Comparison of ENCODE assay signal across 8 mouse cellular contexts in genomic region chr1:21959648-21960285, GRCm38 (mm10). TPM values are rescaled to one million over a fixed set of nuclear protein-coding genes. Genes with fewer than 3 reads are reported as not detected.
DNase-seq lines count a peak whose midpoint lies in the region; ATAC-seq and TF ChIP-seq lines count a peak whose summit lies in the region.

No protein-coding gene starts in this region.

- no peaks in the 10 kb centered on the region for H3K79me2 ChIP-seq in heart, adult 2 months (replicated peaks; ENCODE audit: control insufficient read depth, insufficient read depth, low read length)

- peaks cover 33% of the 10 kb centered on the region for H3K4me1 ChIP-seq in heart, embryonic 15.5 days (replicated peaks)
- no peaks in the 10 kb centered on the region for H3K4me1 ChIP-seq in heart, adult 2 months (ENCODE audit: control insufficient read depth, insufficient read depth, low read length)
- peaks cover 9% of the 10 kb centered on the region; the same call in 1 of the 2 replicates for H3K4me1 ChIP-seq in forebrain, embryonic 14.5 days (ENCODE audit: control insufficient read depth, insufficient read depth, low read length)
- H3K4me1 ChIP-seq in liver, postnatal 0 days (ENCODE audit: insufficient read depth) = peaks cover 8% of the 10 kb centered on the region

- 7% methylated on average over 8 of the region's 8 CpGs for WGBS in heart, embryonic 15.5 days
- 14% methylated on average over 8 of the region's 8 CpGs for WGBS in heart, adult 2 months
- 35% methylated on average over 8 of the region's 8 CpGs for WGBS in forebrain, embryonic 14.5 days
- WGBS in liver, postnatal 0 days (ENCODE audit: insufficient replicate concordance) = 20% methylated on average over 8 of the region's 8 CpGs

- no peak for ATAC-seq in heart, embryonic 15.5 days (replicated peaks; ENCODE audit: insufficient number of reproducible peaks, insufficient read depth, low FRiP score, low read depth)
- no peak for ATAC-seq in forebrain, embryonic 14.5 days
- ATAC-seq in liver, postnatal 0 days = no peak

- peak overlapping the region; percentile 97 for H3K4me2 ChIP-seq in heart, embryonic 15.5 days
- H3K4me2 ChIP-seq in forebrain, embryonic 14.5 days (ENCODE audit: low read length) = peak overlapping the region; percentile 77
- H3K4me2 ChIP-seq in liver, postnatal 0 days (ENCODE audit: low read depth, low read length) = peak overlapping the region; percentile 81

- DNase-seq in heart, adult 2 months = no peak
- peak; percentile 28 for DNase-seq in B cell, adult 2 months
- DNase-seq in forebrain, embryonic 14.5 days (ENCODE audit: low spot score) = peak; percentile 16
- no peak for DNase-seq in liver, postnatal 0 days
- DNase-seq in cerebellum, postnatal 25 days = no peak
- no peak for DNase-seq in frontal cortex, postnatal 14 days (ENCODE audit: low spot score in 2 of 2)
- DNase-seq in Muller cell, postnatal 12 days (ENCODE audit: inconsistent ontology term) = no peak

- H3K4me3 ChIP-seq in heart, embryonic 15.5 days = peak overlapping the region; percentile 75
- no peak overlapping the region for H3K4me3 ChIP-seq in heart, adult 2 months
- H3K4me3 ChIP-seq in forebrain, embryonic 14.5 days (ENCODE audit: low read depth, low read length) = peak overlapping the region; percentile 64; the same call in 1 of the 2 replicates
- peak overlapping the region; percentile 59; the same call in 1 of the 2 replicates for H3K4me3 ChIP-seq in liver, postnatal 0 days (ENCODE audit: low read depth, low read length)

- H3K27ac ChIP-seq in heart, embryonic 15.5 days = peak overlapping the region; percentile 88
- no peak overlapping the region for H3K27ac ChIP-seq in heart, adult 2 months
- no peak overlapping the region for H3K27ac ChIP-seq in forebrain, embryonic 14.5 days (ENCODE audit: low read depth, low read length)
- no peak overlapping the region for H3K27ac ChIP-seq in liver, postnatal 0 days (ENCODE audit: low read depth)

- no peak for TF ChIP-seq EP300 in heart, adult 2 months (IDR thresholded peaks at IDR 0.05; ENCODE audit: insufficient read depth, low read depth, low read length)
- TF ChIP-seq EP300 in liver, postnatal 0 days (IDR thresholded peaks at IDR 0.05; ENCODE audit: low read depth) = no peak

- H3K9me3 ChIP-seq in heart, embryonic 15.5 days (replicated peaks) = no peaks in the 10 kb centered on the region
- H3K9me3 ChIP-seq in forebrain, embryonic 14.5 days (replicated peaks; ENCODE audit: control insufficient read depth, low read length) = no peaks in the 10 kb centered on the region
- no peaks in the 10 kb centered on the region for H3K9me3 ChIP-seq in liver, postnatal 0 days (ENCODE audit: low read length)

- no peaks in the 10 kb centered on the region for H3K36me3 ChIP-seq in heart, embryonic 15.5 days
- H3K36me3 ChIP-seq in heart, adult 2 months (ENCODE audit: control insufficient read depth, insufficient read depth, low read length) = no peaks in the 10 kb centered on the region
- no peaks in the 10 kb centered on the region for H3K36me3 ChIP-seq in forebrain, embryonic 14.5 days (ENCODE audit: control insufficient read depth, insufficient read depth, low read length)
- H3K36me3 ChIP-seq in liver, postnatal 0 days (replicated peaks; ENCODE audit: insufficient read depth, low read length) = no peaks in the 10 kb centered on the region

- H3K27me3 ChIP-seq in heart, embryonic 15.5 days = no peaks in the 10 kb centered on the region
- H3K27me3 ChIP-seq in heart, adult 2 months (ENCODE audit: control insufficient read depth, insufficient read depth, low read length) = peaks cover 2% of the 10 kb centered on the region; the same call in 1 of the 2 replicates
- peaks cover 7% of the 10 kb centered on the region; the same call in 1 of the 2 replicates for H3K27me3 ChIP-seq in forebrain, embryonic 14.5 days (replicated peaks; ENCODE audit: control insufficient read depth, insufficient read depth, low read length)
- H3K27me3 ChIP-seq in liver, postnatal 0 days (ENCODE audit: insufficient read depth, low read length) = peaks cover 31% of the 10 kb centered on the region

- TF ChIP-seq POLR2A in heart, adult 2 months (IDR thresholded peaks at IDR 0.05; ENCODE audit: insufficient read depth, low read depth, low read length) = no peak

- no peak for TF ChIP-seq CTCF in heart, adult 2 months (IDR thresholded peaks at IDR 0.05)
- no peak for TF ChIP-seq CTCF in liver, postnatal 0 days (IDR thresholded peaks at IDR 0.05; ENCODE audit: low read depth)

- intact Hi-C loops in heart, adult 2 months (cut with DNase I) = loop anchor here (5.0 to 10.0 kb wide), 2 partner anchors 155 to 308 kb away; no protein-coding TSS in a partner anchor

- H3K9ac ChIP-seq in heart, embryonic 15.5 days = 0 out of 2 replicates have a peak overlapping the region, but pooled peaks have one; percentile 76
- H3K9ac ChIP-seq in heart, adult 2 months (ENCODE audit: low read depth, low read length) = no peak overlapping the region
- no peak overlapping the region for H3K9ac ChIP-seq in forebrain, embryonic 14.5 days (ENCODE audit: low read length)
- no peak overlapping the region for H3K9ac ChIP-seq in liver, postnatal 0 days (replicated peaks)

RNA-seq across cellular contexts. Expression of gene Kcnq5, which starts 2.0 kb away (rescaled TPM):
- polyA plus RNA-seq in heart, embryonic 15.5 days (2015; fragmentation: Nextera tagmentation; extraction: Ambion mirVana) = 3.0 and 3.2 TPM in 2 replicates
- 1 to 10 TPM; 2.5 to 2.6 TPM for total RNA-seq in heart, adult 2 months (2021)
- 0.15 and 0.20 TPM in 2 replicates for polyA plus RNA-seq in heart, adult 2 months (2012; rRNA removed)
- 0.93 and 2.0 TPM in 2 replicates for polyA plus RNA-seq in forebrain, embryonic 14.5 days (2014; fragmentation: Nextera tagmentation; extraction: Ambion mirVana)
- 0.21 and 0.37 TPM in 2 replicates for polyA plus RNA-seq in liver, postnatal 0 days (2015; fragmentation: Nextera tagmentation; extraction: Ambion mirVana)

Comparison
In these comparisons a context has a peak if more than half of its experiments do, and no peak if none do; other contexts are left out.
1. DNase-seq: peak in B cell, adult 2 months (2 of 2) and forebrain, embryonic 14.5 days (single experiment); none in heart, adult 2 months (0 of 2), liver, postnatal 0 days (single experiment), cerebellum, postnatal 25 days (0 of 2), frontal cortex, postnatal 14 days (0 of 2) and Muller cell, postnatal 12 days (single experiment).
2. Peak in every context shown above with its lines, with median percentiles within 50 percentile points of each other: H3K4me2 ChIP-seq.